Mouse (Mus musculus): ENCODE measurements at regions not wholly inside any gene's neighbourhood (a gene's known extent, or its start where the extent isn't known, plus 50 kb on each side); places are given as distances from the start of the nearest gene placed in this dataset.

DNA sequence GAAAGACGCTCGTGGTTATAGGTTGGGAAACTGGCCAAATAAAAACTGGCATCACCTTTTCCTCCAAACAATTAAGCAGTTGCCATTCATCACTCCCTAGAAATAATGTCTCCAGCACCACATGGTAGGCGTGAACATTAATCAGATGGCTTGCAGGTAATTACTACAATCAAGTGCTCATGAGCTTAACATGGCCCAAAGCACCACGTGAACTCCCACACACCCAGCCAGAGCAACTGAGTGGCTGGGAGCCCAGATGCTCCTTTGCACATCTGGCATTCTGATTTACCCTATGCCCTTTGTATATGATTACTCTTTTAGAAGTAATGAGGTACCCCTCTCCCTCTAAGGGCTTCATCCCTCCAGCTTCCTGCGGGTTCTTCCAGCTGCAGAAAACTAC, 724.9 kb downstream of the Ets1 start:
- no peak overlapping the region for H3K4me3 ChIP-seq (replicated peaks)
- H3K27ac ChIP-seq (replicated peaks), result no peak overlapping the region
- ATAC-seq (ENCODE audit: insufficient read depth), result no peak
- H3K9me3 ChIP-seq (replicated peaks), result no peaks in the 10 kb centered on the region
- no peak overlapping the region for H3K9ac ChIP-seq
- no peaks in the 10 kb centered on the region for H3K4me1 ChIP-seq (replicated peaks)
- H3K36me3 ChIP-seq (replicated peaks), result no peaks in the 10 kb centered on the region
- no peaks in the 10 kb centered on the region for H3K27me3 ChIP-seq
- WGBS (ENCODE audit: insufficient replicate concordance), result 69% methylated on average over 5 of the region's 5 CpGs
- H3K4me2 ChIP-seq, result no peak overlapping the region

DNA sequence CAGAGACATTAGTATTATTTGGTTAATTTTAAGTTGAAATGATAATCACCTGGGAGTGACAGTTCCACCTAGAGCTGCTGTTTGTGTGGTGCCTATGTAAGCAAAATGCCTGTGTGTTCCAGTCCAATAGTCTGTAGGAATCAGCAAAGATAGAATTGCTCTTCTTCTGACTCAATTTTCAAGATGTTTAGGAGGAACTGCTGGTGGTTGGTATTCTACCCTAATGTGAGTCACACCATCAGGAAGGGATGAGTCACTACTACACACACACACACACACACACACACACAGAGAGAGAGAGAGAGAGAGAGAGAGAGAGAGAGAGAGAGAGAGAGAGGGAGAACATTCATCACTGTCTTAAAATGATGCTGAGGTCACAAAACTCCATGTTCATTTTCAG, 753.1 kb downstream of the Ets1 start:
- Histone ChIP-seq H3K9ac (no peak overlapping the region), H3K4me1 (replicated peaks) (no peaks in the 10 kb centered on the region), H3K4me2 (no peak overlapping the region), H3K4me3 (replicated peaks) (no peak overlapping the region), H3K27me3 (no peaks in the 10 kb centered on the region), H3K9me3 (replicated peaks) (no peaks in the 10 kb centered on the region), H3K27ac (replicated peaks) (no peak overlapping the region), H3K36me3 (replicated peaks) (no peaks in the 10 kb centered on the region)
- no peak for ATAC-seq (ENCODE audit: insufficient read depth)

DNA sequence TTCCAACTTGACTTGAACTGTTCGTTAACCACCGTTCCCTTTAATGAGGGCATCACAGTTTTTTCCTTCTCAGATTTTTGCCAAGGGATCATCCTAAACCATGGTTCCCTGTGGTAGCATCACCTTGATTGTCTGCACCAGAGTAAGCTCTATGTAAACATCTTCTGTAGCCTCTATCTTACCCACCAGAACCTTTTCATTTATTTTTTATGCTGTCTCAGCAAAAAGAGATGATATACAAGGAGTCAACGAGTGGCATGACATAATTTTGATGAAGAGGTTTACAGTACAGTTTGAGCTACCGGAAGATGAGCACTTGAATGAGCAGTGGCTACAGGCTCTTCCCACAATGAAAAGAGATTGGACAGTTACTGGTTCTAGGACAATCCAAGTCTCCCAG, 768.7 kb downstream of the Ets1 start:
- no peaks in the 10 kb centered on the region for H3K9me3 ChIP-seq (replicated peaks)
- no peaks in the 10 kb centered on the region for H3K4me1 ChIP-seq (replicated peaks)
- H3K36me3 ChIP-seq (replicated peaks), result no peaks in the 10 kb centered on the region
- no peak overlapping the region for H3K4me3 ChIP-seq (replicated peaks)
- WGBS (ENCODE audit: insufficient replicate concordance), result 66% methylated on average over 4 of the region's 4 CpGs
- no peaks in the 10 kb centered on the region for H3K27me3 ChIP-seq
- no peak overlapping the region for H3K9ac ChIP-seq
- H3K27ac ChIP-seq (replicated peaks), result no peak overlapping the region
- H3K4me2 ChIP-seq, result no peak overlapping the region
- ATAC-seq (ENCODE audit: insufficient read depth), result no peak

GRCm38 (mm10) chr9:33407517-33407916, 771.5 kb downstream of the Ets1 start:
- H3K9ac ChIP-seq, result no peak overlapping the region
- H3K27ac ChIP-seq (replicated peaks), result no peak overlapping the region
- no peaks in the 10 kb centered on the region for H3K36me3 ChIP-seq (replicated peaks)
- no peaks in the 10 kb centered on the region for H3K4me1 ChIP-seq (replicated peaks)
- H3K4me2 ChIP-seq, result no peak overlapping the region
- H3K4me3 ChIP-seq (replicated peaks), result no peak overlapping the region
- WGBS (ENCODE audit: insufficient replicate concordance), result 75% methylated on average over 2 of the region's 2 CpGs
- H3K9me3 ChIP-seq (replicated peaks), result no peaks in the 10 kb centered on the region
- no peak for ATAC-seq (ENCODE audit: insufficient read depth)
- H3K27me3 ChIP-seq, result no peaks in the 10 kb centered on the region

GRCm38 (mm10) chr9:33423781-33424180, 787.8 kb downstream of the Ets1 start:
- ATAC-seq (ENCODE audit: insufficient read depth), result no peak
- no peaks in the 10 kb centered on the region for H3K36me3 ChIP-seq (replicated peaks)
- no peaks in the 10 kb centered on the region for H3K4me1 ChIP-seq (replicated peaks)
- 30% methylated on average over 2 of the region's 2 CpGs for WGBS (ENCODE audit: insufficient replicate concordance)
- H3K27ac ChIP-seq (replicated peaks), result no peak overlapping the region
- no peaks in the 10 kb centered on the region for H3K27me3 ChIP-seq
- no peak overlapping the region for H3K4me3 ChIP-seq (replicated peaks)
- H3K9me3 ChIP-seq (replicated peaks), result no peaks in the 10 kb centered on the region
- no peak overlapping the region for H3K9ac ChIP-seq
- H3K4me2 ChIP-seq, result no peak overlapping the region

DNA sequence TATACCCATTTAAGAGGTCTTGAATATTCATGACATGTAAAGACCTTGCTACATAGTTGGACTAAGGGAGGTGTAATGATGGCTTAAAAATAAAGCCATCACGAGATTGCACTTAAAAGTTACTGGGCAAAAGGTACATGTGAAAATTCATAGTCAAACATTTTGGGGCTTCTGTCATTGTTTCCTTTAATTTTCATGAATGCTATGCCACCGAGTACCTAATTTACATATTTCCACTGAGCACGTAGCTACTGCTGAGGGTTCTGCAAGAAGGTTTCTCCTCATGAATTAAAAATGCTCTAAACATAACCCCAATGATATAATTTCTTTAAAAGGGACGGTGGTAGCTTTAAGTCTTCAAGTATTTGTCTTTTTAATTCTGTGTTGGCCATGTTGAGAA, 800.4 kb downstream of the Ets1 start:
- no peak for ATAC-seq (ENCODE audit: insufficient read depth)

DNA sequence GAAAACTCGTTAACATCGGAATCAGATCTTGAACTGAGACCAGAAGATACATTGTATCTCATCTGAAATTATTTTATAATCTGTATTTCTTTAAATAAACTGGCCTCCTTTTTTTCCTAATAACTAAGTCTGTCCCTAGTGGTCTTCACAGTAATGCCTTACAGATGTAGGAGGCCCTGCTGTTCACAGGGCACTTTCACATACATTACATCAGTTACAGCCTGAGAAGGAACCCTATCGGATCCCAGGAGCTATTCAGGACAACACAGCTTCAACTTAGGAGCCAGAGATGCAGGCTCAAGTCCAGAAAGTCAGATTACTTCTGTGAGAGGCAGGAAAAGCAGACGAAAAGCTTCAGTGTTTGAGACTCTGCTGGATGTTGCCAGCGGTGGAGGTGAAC, 806.2 kb downstream of the Ets1 start:
- H3K4me3 ChIP-seq (replicated peaks), result no peak overlapping the region
- no peak overlapping the region for H3K9ac ChIP-seq
- no peaks in the 10 kb centered on the region for H3K36me3 ChIP-seq (replicated peaks)
- no peaks in the 10 kb centered on the region for H3K4me1 ChIP-seq (replicated peaks)
- H3K9me3 ChIP-seq (replicated peaks), result no peaks in the 10 kb centered on the region
- no peaks in the 10 kb centered on the region for H3K27me3 ChIP-seq
- no peak overlapping the region for H3K27ac ChIP-seq (replicated peaks)
- H3K4me2 ChIP-seq, result no peak overlapping the region
- 58% methylated on average over 5 of the region's 5 CpGs for WGBS (ENCODE audit: insufficient replicate concordance)
- no peak for ATAC-seq (ENCODE audit: insufficient read depth)

More for the DNA sequence above, 800.4 kb downstream of the Ets1 start:
- Histone ChIP-seq H3K9ac (no peak overlapping the region), H3K4me2 (no peak overlapping the region), H3K27ac (replicated peaks) (no peak overlapping the region), H3K27me3 (no peaks in the 10 kb centered on the region), H3K4me1 (replicated peaks) (no peaks in the 10 kb centered on the region), H3K9me3 (replicated peaks) (no peaks in the 10 kb centered on the region), H3K36me3 (replicated peaks) (no peaks in the 10 kb centered on the region), H3K4me3 (replicated peaks) (no peak overlapping the region)
- 62% methylated on average over 4 of the region's 4 CpGs for WGBS (ENCODE audit: insufficient replicate concordance)

DNA sequence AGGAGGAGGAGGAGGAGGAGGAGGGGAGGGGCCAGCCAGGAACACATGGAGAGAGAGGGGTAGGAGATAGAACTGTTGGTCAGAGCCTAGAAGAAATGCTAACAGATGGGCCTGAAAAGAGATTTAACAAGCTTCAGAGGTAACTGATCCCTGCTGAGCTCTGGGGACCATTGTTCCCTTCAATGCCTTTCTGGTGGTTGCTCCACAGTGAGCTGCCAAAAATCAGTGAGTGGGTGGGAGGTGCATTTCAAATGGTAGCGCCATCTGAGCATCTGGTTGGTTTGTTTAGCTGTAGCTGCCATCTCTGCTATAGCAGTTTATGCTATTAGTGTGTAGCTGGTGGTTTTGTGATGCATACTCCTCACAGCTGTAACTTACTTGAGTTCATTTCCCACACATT, 809.9 kb downstream of the Ets1 start:
- Histone ChIP-seq H3K4me3 (replicated peaks) (no peak overlapping the region), H3K27ac (replicated peaks) (no peak overlapping the region), H3K27me3 (no peaks in the 10 kb centered on the region), H3K9me3 (replicated peaks) (no peaks in the 10 kb centered on the region), H3K9ac (no peak overlapping the region), H3K4me2 (no peak overlapping the region), H3K36me3 (replicated peaks) (no peaks in the 10 kb centered on the region), H3K4me1 (replicated peaks) (no peaks in the 10 kb centered on the region)
- 46% methylated on average over 1 of the region's 1 CpGs for WGBS (ENCODE audit: insufficient replicate concordance)
- ATAC-seq (ENCODE audit: insufficient read depth), result no peak

DNA sequence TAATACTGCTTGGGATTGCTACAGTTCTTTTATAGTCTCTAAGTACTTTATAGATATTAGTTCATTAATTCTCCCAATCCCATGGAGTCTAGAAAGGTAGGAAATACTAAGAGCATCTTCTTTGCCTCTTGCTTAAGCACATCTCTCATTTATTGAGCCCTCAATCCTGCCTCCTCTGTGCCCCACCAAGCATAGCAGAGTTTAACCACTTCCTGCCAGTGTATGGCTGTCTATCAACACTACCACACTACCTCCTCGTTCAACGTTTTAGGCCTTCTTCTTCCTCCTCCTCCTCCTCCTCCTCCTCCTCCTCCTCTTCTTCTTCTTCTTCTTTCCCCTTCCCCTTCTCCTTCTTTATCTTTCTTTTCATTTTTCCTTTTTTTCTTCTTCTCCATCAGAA, 839.1 kb downstream of the Ets1 start:
- H3K4me1 ChIP-seq (replicated peaks), result no peaks in the 10 kb centered on the region
- no peak overlapping the region for H3K27ac ChIP-seq (replicated peaks)
- H3K27me3 ChIP-seq, result no peaks in the 10 kb centered on the region
- H3K4me3 ChIP-seq (replicated peaks), result no peak overlapping the region
- H3K9me3 ChIP-seq (replicated peaks), result no peaks in the 10 kb centered on the region
- no peak overlapping the region for H3K4me2 ChIP-seq
- H3K9ac ChIP-seq, result no peak overlapping the region
- 0% methylated on average over 2 of the region's 2 CpGs for WGBS (ENCODE audit: insufficient replicate concordance)
- H3K36me3 ChIP-seq (replicated peaks), result no peaks in the 10 kb centered on the region
- ATAC-seq (ENCODE audit: insufficient read depth), result no peak

- H3K4me3 ChIP-seq (replicated peaks), result no peak overlapping the region
- no peaks in the 10 kb centered on the region for H3K27me3 ChIP-seq
- no peaks in the 10 kb centered on the region for H3K36me3 ChIP-seq (replicated peaks)
- H3K4me2 ChIP-seq, result no peak overlapping the region
- no peaks in the 10 kb centered on the region; the same call in 1 of the 2 replicates for H3K4me1 ChIP-seq (replicated peaks)
- H3K27ac ChIP-seq (replicated peaks), result no peak overlapping the region
- 11% methylated on average over 5 of the region's 5 CpGs for WGBS (ENCODE audit: insufficient replicate concordance)
- no peak overlapping the region for H3K9ac ChIP-seq
- ATAC-seq (ENCODE audit: insufficient read depth), result no peak
- no peaks in the 10 kb centered on the region for H3K9me3 ChIP-seq (replicated peaks)
These were observed 847.0 kb downstream of the Ets1 start for GRCm38 (mm10) chr9:33482845-33483540.

DNA sequence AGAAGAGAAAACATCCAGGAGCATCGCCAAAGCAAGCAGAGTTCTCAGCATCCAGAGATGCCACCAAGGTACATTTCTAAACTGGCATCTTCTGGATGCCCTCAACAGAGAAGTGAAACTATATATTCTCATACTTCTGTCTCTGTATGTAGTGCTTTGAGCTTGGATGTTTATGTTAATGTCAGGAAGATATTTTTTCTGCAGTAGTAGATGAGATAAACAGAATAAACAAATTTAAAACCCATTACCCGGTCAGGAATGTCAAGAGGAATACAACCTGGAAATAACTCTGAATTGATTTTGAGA, 847.5 kb downstream of the Ets1 start:
- 48% methylated on average over 2 of the region's 2 CpGs for WGBS (ENCODE audit: insufficient replicate concordance)
- no peaks in the 10 kb centered on the region for H3K9me3 ChIP-seq (replicated peaks)
- no peak overlapping the region for H3K27ac ChIP-seq (replicated peaks)
- H3K9ac ChIP-seq, result no peak overlapping the region
- no peaks in the 10 kb centered on the region for H3K36me3 ChIP-seq (replicated peaks)
- ATAC-seq (ENCODE audit: insufficient read depth), result no peak
- H3K4me3 ChIP-seq (replicated peaks), result no peak overlapping the region
- no peaks in the 10 kb centered on the region; the same call in 1 of the 2 replicates for H3K4me1 ChIP-seq (replicated peaks)
- H3K4me2 ChIP-seq, result no peak overlapping the region
- no peaks in the 10 kb centered on the region for H3K27me3 ChIP-seq

GRCm38 (mm10) chr9:33533101-33533810, 897.2 kb downstream of the Ets1 start:
- no peaks in the 10 kb centered on the region for H3K9me3 ChIP-seq (replicated peaks)
- no peak overlapping the region for H3K9ac ChIP-seq
- ATAC-seq (ENCODE audit: insufficient read depth), result no peak
- H3K4me1 ChIP-seq (replicated peaks), result no peaks in the 10 kb centered on the region
- no peak overlapping the region for H3K4me3 ChIP-seq (replicated peaks)
- 56% methylated on average over 1 of the region's 1 CpGs for WGBS (ENCODE audit: insufficient replicate concordance)
- no peaks in the 10 kb centered on the region for H3K36me3 ChIP-seq (replicated peaks)
- H3K27me3 ChIP-seq, result no peaks in the 10 kb centered on the region
- H3K4me2 ChIP-seq, result no peak overlapping the region
- no peak overlapping the region for H3K27ac ChIP-seq (replicated peaks)
